Mouse (Mus musculus) layer of hippocampus, postnatal 14 days (tissue): ENCODE measurements around the gene Incenp. TPM values are rescaled to one million over a fixed set of nuclear protein-coding genes. Genes with fewer than 3 reads are reported as not detected.
"Not testable (repeated sequence)": the region's sequence is repeated elsewhere in the genome, so short reads cannot be mapped to it uniquely, and the experiment has no call there.

Experiments
- DNase-seq, 2 experiments: peaks; one replicate each; pipeline ENCODE4 v3.0.0; 2021 to 2022; ENCODE audit warnings: low spot score in 2 of 2, mixed read lengths in 1 of 2
- total RNA-seq, 2 experiments: library from RNA; stranded (reverse); gene quantifications; 2 replicates each; pipeline ENCODE4 v1.2.3; 2021

Incenp gene
- total RNA-seq, 2 experiments from 2014 or later = 18.3 to 18.6 TPM

DNA sequence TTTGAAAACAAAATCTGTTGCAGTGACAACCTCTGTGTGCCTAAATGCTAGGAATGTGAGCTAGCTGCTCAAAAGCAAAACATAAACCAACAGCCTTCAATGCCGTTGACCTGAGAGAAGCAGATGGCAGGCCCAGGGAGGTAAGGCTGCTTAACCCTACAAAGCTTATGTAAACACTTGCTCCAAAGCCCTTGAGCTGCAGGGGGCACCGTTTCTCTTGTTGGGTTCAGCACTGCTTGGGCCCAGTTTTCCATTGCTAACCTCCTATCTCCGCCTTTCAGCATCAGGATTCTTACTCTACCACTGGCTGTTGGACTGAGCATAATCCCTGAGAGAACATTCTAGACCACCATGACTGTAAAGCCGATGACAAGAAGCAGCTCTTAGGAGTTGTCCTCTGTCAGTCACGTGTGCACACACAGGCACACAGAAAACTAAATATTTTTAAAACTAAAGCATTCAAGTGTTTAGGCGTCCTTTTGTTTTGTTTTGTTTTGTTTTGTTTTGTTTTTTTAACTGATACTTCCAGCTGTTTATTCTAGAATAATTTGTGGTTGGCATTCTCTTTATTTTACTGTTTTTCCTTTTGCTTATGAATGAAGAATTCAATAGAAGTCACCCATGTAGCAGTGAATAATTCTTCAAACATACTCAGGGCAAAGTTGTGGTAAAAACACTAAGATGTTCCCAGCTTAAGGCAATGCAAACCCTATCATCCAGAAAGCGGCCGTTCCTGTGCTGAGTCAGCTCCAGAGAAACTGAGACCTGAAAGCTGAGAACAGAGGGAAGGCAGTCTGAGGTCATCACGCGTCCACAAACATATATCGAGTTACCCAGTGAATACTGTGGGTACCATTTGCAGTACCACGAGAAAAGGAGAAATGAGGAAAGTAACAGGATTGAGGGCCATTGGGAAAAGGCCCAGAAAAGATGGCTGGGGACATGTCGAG lies 21.8 kb upstream of the Incenp start:
- peak in 1 of 2 experiments; percentile 61 for DNase-seq

DNA sequence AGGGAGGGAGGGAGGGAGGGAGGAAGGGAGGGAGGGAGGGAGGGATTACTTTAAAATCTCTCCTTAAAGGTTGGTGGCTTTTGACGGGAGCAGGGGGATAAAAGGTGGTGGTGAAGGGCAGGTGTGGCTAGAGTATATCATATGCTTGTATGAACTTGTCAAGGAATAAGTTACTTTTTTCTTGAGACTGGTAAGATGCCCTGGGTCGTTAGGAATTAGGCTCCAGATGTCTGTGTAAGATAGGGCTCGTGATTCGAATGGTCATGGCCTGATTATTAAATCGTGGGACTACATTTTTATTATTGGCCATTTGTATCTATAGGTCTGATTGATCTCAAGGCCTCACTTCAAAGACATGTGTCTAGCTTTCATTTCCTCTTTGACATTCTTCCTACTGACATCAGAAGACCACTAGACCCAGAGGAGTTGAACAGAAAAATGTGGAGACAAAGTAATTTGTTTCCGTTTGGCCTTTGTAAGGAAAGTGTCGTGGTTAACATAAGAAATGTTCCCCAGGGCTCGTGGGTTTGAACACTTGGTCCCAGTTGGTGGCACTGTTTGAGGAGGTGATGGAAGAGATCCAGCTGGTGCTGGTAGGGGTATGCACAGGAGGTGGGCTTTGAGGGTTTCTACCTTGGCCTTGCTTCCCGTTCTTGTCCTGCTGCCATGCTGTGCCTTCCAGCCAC lies 19.0 kb upstream of the Incenp start:
- no peak for DNase-seq

- DNase-seq = no peak
These were observed 18.4 kb upstream of the Incenp start for GRCm38 (mm10) chr19:9917727-9918126.

- DNase-seq = peak; percentile 75 to 86
These were observed 16.6 kb upstream of the Incenp start for GRCm38 (mm10) chr19:9915935-9916334.

GRCm38 (mm10) chr19:9914346-9914745 lies 15.0 kb upstream of the Incenp start:
- no peak for DNase-seq

DNA sequence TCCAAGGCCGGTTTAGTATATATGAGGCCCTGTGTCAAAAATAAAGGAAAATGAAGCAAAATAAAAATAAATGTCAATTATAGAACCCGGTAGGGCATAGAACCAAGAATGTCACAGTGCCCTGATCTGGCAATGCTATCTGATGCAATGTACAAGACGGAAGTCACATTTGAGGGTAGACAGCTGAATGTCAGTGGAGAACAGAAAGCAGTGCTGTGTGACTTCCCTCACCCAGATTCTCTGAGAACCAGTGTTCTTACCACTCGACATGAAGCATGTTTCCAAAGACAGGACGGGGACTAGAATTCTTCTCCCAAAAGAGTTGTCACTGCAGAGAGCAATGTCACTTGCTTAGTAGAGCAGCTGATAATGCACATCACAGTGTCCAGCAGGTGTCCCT lies 14.4 kb upstream of the Incenp start:
- no peak for DNase-seq

GRCm38 (mm10) chr19:9911314-9911754 lies 12.0 kb upstream of the Incenp start:
- DNase-seq = no peak

GRCm38 (mm10) chr19:9909351-9909750 lies 10.0 kb upstream of the Incenp start:
- no peak for DNase-seq

DNA sequence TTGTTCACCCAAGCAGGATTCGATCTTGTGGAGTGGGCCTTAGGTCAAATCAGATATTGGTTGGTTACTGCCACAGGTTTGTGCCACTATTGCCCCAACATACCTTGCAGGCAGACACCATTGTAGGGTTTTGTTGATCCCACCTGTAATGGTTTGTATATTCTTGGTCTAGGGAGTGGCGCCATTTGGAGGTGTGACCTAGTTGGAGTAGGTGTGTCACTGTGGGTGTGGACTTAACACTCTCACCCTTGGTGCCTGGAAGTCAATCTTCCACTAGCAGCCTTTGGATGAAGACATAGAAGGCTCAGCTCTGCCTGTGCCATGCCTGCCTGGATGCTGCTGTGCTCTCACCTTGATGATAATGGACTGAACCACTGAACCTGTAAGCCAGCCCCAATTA lies 1.3 kb upstream of the Incenp start:
- DNase-seq = not testable (repeated sequence)

DNA sequence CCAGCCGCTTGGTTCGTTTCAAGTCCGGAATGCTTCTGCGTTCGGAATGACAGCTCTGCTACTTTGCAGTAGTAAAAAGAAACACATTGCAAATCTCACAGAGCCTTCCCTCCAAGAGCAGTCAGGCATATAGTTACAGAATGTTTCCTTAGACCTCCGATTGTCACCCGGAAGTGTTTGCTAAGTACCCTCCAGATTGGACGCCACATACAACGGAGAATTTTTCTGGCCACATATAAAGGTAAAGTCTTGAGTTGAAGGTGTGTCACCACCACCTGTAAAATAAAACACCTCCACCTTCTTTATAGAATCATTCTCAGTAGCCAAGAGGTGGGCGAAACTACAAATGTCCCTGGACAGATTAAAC lies 412 bp upstream of the Incenp start:
- no peak for DNase-seq

- DNase-seq = no peak
These were observed 848 bp downstream of the Incenp start for GRCm38 (mm10) chr19:9898339-9899066.

DNA sequence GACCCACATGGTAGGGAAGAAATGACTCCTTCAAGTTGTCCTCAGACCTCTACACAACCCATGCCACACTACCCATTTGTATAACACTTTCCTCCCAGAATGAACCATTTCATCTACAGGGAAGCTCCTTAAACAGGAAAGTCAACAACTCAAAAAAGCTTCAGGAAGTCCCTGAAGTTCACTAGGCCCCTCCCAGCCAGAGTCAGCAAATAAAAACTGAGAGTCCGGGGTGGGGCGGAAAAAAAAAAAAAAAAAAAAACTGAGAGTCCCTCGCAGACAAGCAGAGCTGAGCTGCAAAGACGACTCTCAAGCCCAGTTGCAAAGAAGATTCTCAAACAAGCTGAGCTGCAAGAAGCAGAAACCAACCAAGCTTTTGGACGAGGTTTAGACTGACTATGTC lies 3.3 kb downstream of the Incenp start:
- no peak for DNase-seq

- DNase-seq = no peak
These were observed 12.6 kb downstream of the Incenp start for GRCm38 (mm10) chr19:9886771-9887170.

- DNase-seq = no peak
These were observed 13.0 kb downstream of the Incenp start for GRCm38 (mm10) chr19:9886348-9886747.

- DNase-seq = no peak
These were observed 21.0 kb downstream of the Incenp start for GRCm38 (mm10) chr19:9878186-9878835.

DNA sequence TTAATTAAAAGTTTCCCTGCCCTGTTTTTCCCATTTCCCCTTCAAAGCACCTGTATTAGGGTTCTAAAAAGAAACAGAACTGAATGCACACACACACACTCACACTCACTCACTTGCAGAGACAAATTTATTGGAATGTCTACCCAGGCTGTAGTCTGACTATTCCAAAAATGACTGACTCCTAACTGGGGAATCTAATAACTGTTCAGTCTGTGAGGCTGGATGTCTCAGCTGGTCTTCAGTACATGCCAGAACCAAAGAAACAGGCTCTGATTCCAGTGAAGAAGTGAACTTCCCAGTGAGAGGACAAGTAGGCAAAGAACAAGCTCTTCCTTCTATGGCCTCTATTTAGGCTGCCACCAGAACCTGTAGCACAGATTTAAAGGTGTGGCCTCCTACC lies 33.9 kb downstream of the Incenp start:
- no peak for DNase-seq

- no peak for DNase-seq
These were observed 34.5 kb downstream of the Incenp start for GRCm38 (mm10) chr19:9864856-9865255.

DNA sequence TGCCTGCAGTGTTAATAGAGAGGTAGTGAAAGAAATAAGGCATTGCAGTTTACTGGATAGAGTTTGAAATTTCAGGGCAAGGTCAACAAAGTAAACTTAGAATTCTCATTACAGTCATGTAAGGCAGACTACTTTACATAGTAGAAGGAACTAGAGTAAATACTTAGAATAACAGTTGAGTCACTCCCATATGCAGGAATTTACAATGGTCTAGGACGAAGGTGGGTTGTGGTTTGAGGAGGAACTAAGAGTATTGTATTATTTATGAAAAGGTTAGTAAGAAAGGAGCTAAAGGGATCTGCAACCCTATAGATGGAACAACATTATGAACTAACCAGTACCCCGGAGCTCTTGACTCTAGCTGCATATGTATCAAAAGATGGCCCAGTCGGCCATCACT lies 38.5 kb downstream of the Incenp start:
- DNase-seq = not testable (repeated sequence)

GRCm38 (mm10) chr19:9849368-9850075 lies 49.8 kb downstream of the Incenp start:
- DNase-seq = not testable (repeated sequence)

GRCm38 (mm10) chr19:9847262-9847661 lies 52.1 kb downstream of the Incenp start, which contains the start of gene Scgb2a2:
Gene Scgb2a2, plus strand, starts transcription at chr19:9847562.
- DNase-seq = peak in 1 of 2 experiments; percentile 16
